ENCODE assay signal across 21 mouse cellular contexts in genomic region chr3:85398483-85398835, GRCm38 (mm10).
DNase-seq lines count a peak whose midpoint lies in the region; ATAC-seq and TF ChIP-seq lines count a peak whose summit lies in the region.
"Had no signal": no experiment of that assay in that cellular context is flagged by ENCODE, and none has a peak within 500 bp of the region (broad histone marks: within the 10 kb centered on the region; RNA-seq: fewer than 3 reads in every experiment).

No protein-coding gene starts in this region.

- DNase-seq in cerebellum, postnatal 4 days (ENCODE audit: low spot score in 2 of 2), result no peak
- DNase-seq in brain, adult 2 months (ENCODE audit: low read depth, low spot score), result peak; percentile 97
- peak; percentile 84 to 96 for DNase-seq in cerebellum, adult 2 months
- DNase-seq in cerebellum, postnatal 10 days, result peak; percentile 77 to 86
- no peak for DNase-seq in liver, postnatal 0 days
- DNase-seq in thymus, adult 2 months, result no peak
- DNase-seq in right cerebral cortex, postnatal 25 days, result no peak
- DNase-seq: adrenal gland, adult 8-10 months; adrenal gland, postnatal 36 days; B cell, adult 2 months; gastrocnemius, postnatal 14 days; heart, postnatal 36 days; kidney, adult 18-20 months had no signal

- ATAC-seq in cerebellum, adult (ENCODE audit: insufficient number of reproducible peaks, low FRiP score, low TSS enrichment), result peak; percentile 94
- no peak for ATAC-seq in liver, postnatal 0 days
- ATAC-seq: CD4-positive, CD25-positive, alpha-beta regulatory T cell, adult 4 months; forebrain, embryonic 16.5 days had no signal

- peak overlapping the region; percentile 97 for H3K27ac ChIP-seq in cerebellum, adult 2 months (ENCODE audit: insufficient read depth, low read length)
- no peak overlapping the region for H3K27ac ChIP-seq in liver, postnatal 0 days (ENCODE audit: low read depth)
- H3K27ac ChIP-seq in thymus, adult 2 months (ENCODE audit: control insufficient read depth, insufficient read depth, low read length), result no peak overlapping the region
- H3K27ac ChIP-seq: embryonic facial prominence, embryonic 12.5 days; forebrain, embryonic 12.5 days; hindbrain, embryonic 15.5 days had no signal

- no peaks in the 10 kb centered on the region for H3K36me3 ChIP-seq in liver, postnatal 0 days (replicated peaks; ENCODE audit: insufficient read depth, low read length)
- H3K36me3 ChIP-seq in thymus, adult 2 months (ENCODE audit: control insufficient read depth, insufficient read depth, low read length), result no peaks in the 10 kb centered on the region
- H3K36me3 ChIP-seq: embryonic facial prominence, embryonic 12.5 days; forebrain, embryonic 12.5 days; G1E; heart, embryonic 12.5 days; hindbrain, embryonic 15.5 days had no signal

- TF ChIP-seq EP300 in liver, postnatal 0 days (IDR thresholded peaks at IDR 0.05; ENCODE audit: low read depth), result no peak

- H3K4me2 ChIP-seq in liver, postnatal 0 days (ENCODE audit: low read depth, low read length), result no peak overlapping the region
- H3K4me2 ChIP-seq: embryonic facial prominence, embryonic 12.5 days; forebrain, embryonic 12.5 days; heart, embryonic 12.5 days; hindbrain, embryonic 15.5 days had no signal

- no peak overlapping the region for H3K9ac ChIP-seq in liver, postnatal 0 days (replicated peaks)
- H3K9ac ChIP-seq: embryonic facial prominence, embryonic 12.5 days; forebrain, embryonic 12.5 days; heart, embryonic 12.5 days; hindbrain, embryonic 15.5 days had no signal

- no peak for TF ChIP-seq POLR2A in cerebellum, adult 2 months (IDR thresholded peaks at IDR 0.05; ENCODE audit: borderline replicate concordance, insufficient read depth, low read length)
- no peak for TF ChIP-seq POLR2A in thymus, adult 2 months (IDR thresholded peaks at IDR 0.05; ENCODE audit: control insufficient read depth, extremely low read depth, insufficient read depth, low read length, poor library complexity)

- no peak overlapping the region for H3K4me3 ChIP-seq in cerebellum, adult 2 months (replicated peaks; ENCODE audit: insufficient read depth, low read depth, low read length)
- H3K4me3 ChIP-seq in liver, postnatal 0 days (ENCODE audit: low read depth, low read length), result no peak overlapping the region
- no peak overlapping the region for H3K4me3 ChIP-seq in thymus, adult 2 months (ENCODE audit: control insufficient read depth, insufficient read depth, low read length)
- H3K4me3 ChIP-seq: embryonic facial prominence, embryonic 12.5 days; forebrain, embryonic 12.5 days; heart, embryonic 12.5 days; hindbrain, embryonic 15.5 days had no signal

- no peak for TF ChIP-seq CTCF in cerebellum, adult 2 months (IDR thresholded peaks at IDR 0.05; ENCODE audit: borderline replicate concordance, insufficient read depth, low read depth, low read length)
- no peak for TF ChIP-seq CTCF in liver, postnatal 0 days (IDR thresholded peaks at IDR 0.05; ENCODE audit: low read depth)
- TF ChIP-seq CTCF in thymus, adult 2 months (IDR thresholded peaks at IDR 0.05; ENCODE audit: borderline replicate concordance, control insufficient read depth, extremely low read depth, insufficient read depth, low read length, poor library complexity), result no peak

- 7% methylated on average over 1 of the region's 1 CpGs for WGBS in cerebellum, adult 2 months
- WGBS in liver, postnatal 0 days (ENCODE audit: insufficient replicate concordance), result 75% methylated on average over 1 of the region's 1 CpGs
- 97% methylated on average over 1 of the region's 1 CpGs for WGBS in thymus, adult 2 months

- H3K4me1 ChIP-seq in cerebellum, adult 2 months (ENCODE audit: control insufficient read depth, insufficient read depth, low read length), result peaks cover 20% of the 10 kb centered on the region; the same call in 1 of the 2 replicates
- no peaks in the 10 kb centered on the region for H3K4me1 ChIP-seq in liver, postnatal 0 days (ENCODE audit: insufficient read depth)
- H3K4me1 ChIP-seq in thymus, adult 2 months (replicated peaks; ENCODE audit: control insufficient read depth, insufficient read depth, low read length), result no peaks in the 10 kb centered on the region
- H3K4me1 ChIP-seq: embryonic facial prominence, embryonic 12.5 days; forebrain, embryonic 12.5 days; heart, embryonic 12.5 days; hindbrain, embryonic 15.5 days had no signal

- H3K27me3 ChIP-seq in cerebellum, adult 2 months (ENCODE audit: control insufficient read depth, insufficient read depth, low read length), result no peaks in the 10 kb centered on the region
- no peaks in the 10 kb centered on the region for H3K27me3 ChIP-seq in liver, postnatal 0 days (ENCODE audit: insufficient read depth, low read length)
- H3K27me3 ChIP-seq in thymus, adult 2 months (ENCODE audit: control insufficient read depth, insufficient read depth, low read length), result no peaks in the 10 kb centered on the region
- H3K27me3 ChIP-seq: embryonic facial prominence, embryonic 12.5 days; forebrain, embryonic 12.5 days; heart, embryonic 12.5 days; hindbrain, embryonic 15.5 days had no signal

- H3K9me3 ChIP-seq in liver, postnatal 0 days (ENCODE audit: low read length), result peaks cover 8% of the 10 kb centered on the region; the same call in 1 of the 2 replicates
- H3K9me3 ChIP-seq: hindbrain, embryonic 15.5 days had no signal

Comparison
In these comparisons a context has a peak if more than half of its experiments do, and no peak if none do; other contexts are left out.
1. DNase-seq: peak in brain, adult 2 months (single experiment), cerebellum, adult 2 months (2 of 2) and cerebellum, postnatal 10 days (2 of 2); none in cerebellum, postnatal 4 days (0 of 2), liver, postnatal 0 days (single experiment), thymus, adult 2 months (single experiment) and right cerebral cortex, postnatal 25 days (single experiment).